Mouse (Mus musculus): ENCODE data around the gene Olfr645. TPM values are rescaled to one million over a fixed set of nuclear protein-coding genes. Genes with fewer than 3 reads are reported as not detected.

Olfr645 gene
- polyA plus RNA-seq, 1 experiment from 2014 or later: not detected

Other genes with a start within 250 kb of the Olfr645 start
- not detected in 2 replicates for gene Hbb-bh2, start 244.9 kb downstream of the Olfr645 start, polyA plus RNA-seq (2016; fragmentation: Nextera tagmentation; extraction: Ambion mirVana)
- 614 and 792 TPM in 2 replicates for gene Hbb-bh1, start 242.3 kb downstream of the Olfr645 start, polyA plus RNA-seq (2016; fragmentation: Nextera tagmentation; extraction: Ambion mirVana)
- 8,282 and 10,510 TPM in 2 replicates for gene Hbb-y, start 232.2 kb downstream of the Olfr645 start, polyA plus RNA-seq (2016; fragmentation: Nextera tagmentation; extraction: Ambion mirVana)
- not detected in 2 replicates for gene Olfr66, start 199.2 kb downstream of the Olfr645 start, polyA plus RNA-seq (2016; fragmentation: Nextera tagmentation; extraction: Ambion mirVana)
- gene Olfr64, start 191.0 kb downstream of the Olfr645 start, polyA plus RNA-seq (2016; fragmentation: Nextera tagmentation; extraction: Ambion mirVana): not detected in 2 replicates
- not detected in 2 replicates for gene Olfr65, start 182.0 kb downstream of the Olfr645 start, polyA plus RNA-seq (2016; fragmentation: Nextera tagmentation; extraction: Ambion mirVana)
- gene Olfr631, start 156.6 kb downstream of the Olfr645 start, polyA plus RNA-seq (2016; fragmentation: Nextera tagmentation; extraction: Ambion mirVana): not detected in 2 replicates
- gene Olfr632, start 151.1 kb downstream of the Olfr645 start, polyA plus RNA-seq (2016; fragmentation: Nextera tagmentation; extraction: Ambion mirVana): not detected in 2 replicates
- not detected in 2 replicates for gene Olfr633, start 141.0 kb downstream of the Olfr645 start, polyA plus RNA-seq (2016; fragmentation: Nextera tagmentation; extraction: Ambion mirVana)
- not detected in 2 replicates for gene Olfr635, start 114.3 kb downstream of the Olfr645 start, polyA plus RNA-seq (2016; fragmentation: Nextera tagmentation; extraction: Ambion mirVana)
- not detected in 2 replicates for gene Olfr638, start 86.7 kb downstream of the Olfr645 start, polyA plus RNA-seq (2016; fragmentation: Nextera tagmentation; extraction: Ambion mirVana)
- gene Olfr639, start 68.2 kb downstream of the Olfr645 start, polyA plus RNA-seq (2016; fragmentation: Nextera tagmentation; extraction: Ambion mirVana): 0.04 TPM in 1 of 2 replicates, not detected in the other
- not detected in 2 replicates for gene Olfr640, start 59.9 kb downstream of the Olfr645 start, polyA plus RNA-seq (2016; fragmentation: Nextera tagmentation; extraction: Ambion mirVana)
- not detected in 2 replicates for gene Olfr641, start 50.0 kb downstream of the Olfr645 start, polyA plus RNA-seq (2016; fragmentation: Nextera tagmentation; extraction: Ambion mirVana)
- not detected in 2 replicates for gene Olfr642, start 32.8 kb downstream of the Olfr645 start, polyA plus RNA-seq (2016; fragmentation: Nextera tagmentation; extraction: Ambion mirVana)
- gene 4930516K23Rik, start 24.0 kb downstream of the Olfr645 start, polyA plus RNA-seq (2016; fragmentation: Nextera tagmentation; extraction: Ambion mirVana): not detected in 2 replicates
- not detected in 2 replicates for gene Olfr644, start 13.6 kb downstream of the Olfr645 start, polyA plus RNA-seq (2016; fragmentation: Nextera tagmentation; extraction: Ambion mirVana)
- not detected in 2 replicates for gene Olfr646, start 19.4 kb upstream of the Olfr645 start, polyA plus RNA-seq (2016; fragmentation: Nextera tagmentation; extraction: Ambion mirVana)
- not detected in 2 replicates for gene Ubqln5, start 44.4 kb upstream of the Olfr645 start, polyA plus RNA-seq (2016; fragmentation: Nextera tagmentation; extraction: Ambion mirVana)
- gene Olfr643, start 51.9 kb upstream of the Olfr645 start, polyA plus RNA-seq (2016; fragmentation: Nextera tagmentation; extraction: Ambion mirVana): not detected in 2 replicates
- not detected in 2 replicates for gene Ubqln3, start 57.8 kb upstream of the Olfr645 start, polyA plus RNA-seq (2016; fragmentation: Nextera tagmentation; extraction: Ambion mirVana)
- gene Ubqlnl, start 65.1 kb upstream of the Olfr645 start, polyA plus RNA-seq (2016; fragmentation: Nextera tagmentation; extraction: Ambion mirVana): not detected in 2 replicates
- not detected in 2 replicates for gene Olfm5, start 79.4 kb upstream of the Olfr645 start, polyA plus RNA-seq (2016; fragmentation: Nextera tagmentation; extraction: Ambion mirVana)
- gene Olfr648, start 97.9 kb upstream of the Olfr645 start, polyA plus RNA-seq (2016; fragmentation: Nextera tagmentation; extraction: Ambion mirVana): 0.56 and 0.83 TPM in 2 replicates
- not detected in 2 replicates for gene Olfr649, start 110.5 kb upstream of the Olfr645 start, polyA plus RNA-seq (2016; fragmentation: Nextera tagmentation; extraction: Ambion mirVana)
- gene Trim6, start 133.3 kb upstream of the Olfr645 start, polyA plus RNA-seq (2016; fragmentation: Nextera tagmentation; extraction: Ambion mirVana): 1.7 and 1.8 TPM in 2 replicates
- gene Trim34a, start 159.0 kb upstream of the Olfr645 start, polyA plus RNA-seq (2016; fragmentation: Nextera tagmentation; extraction: Ambion mirVana): 0.90 and 1.4 TPM in 2 replicates
- gene Trim5, start 202.6 kb upstream of the Olfr645 start, polyA plus RNA-seq (2016; fragmentation: Nextera tagmentation; extraction: Ambion mirVana): 0.07 and 0.14 TPM in 2 replicates
- 3.4 and 4.2 TPM in 2 replicates for gene Trim12a, start 230.0 kb upstream of the Olfr645 start, polyA plus RNA-seq (2016; fragmentation: Nextera tagmentation; extraction: Ambion mirVana)
- gene Trim34b, start 244.0 kb upstream of the Olfr645 start, polyA plus RNA-seq (2016; fragmentation: Nextera tagmentation; extraction: Ambion mirVana): not detected in 2 replicates

Data from hindbrain, embryonic 12.5 days (tissue).